Mouse (Mus musculus) liver, embryonic 13.5 days (tissue): ENCODE results near the gene Dock8. TPM values are rescaled to one million over a fixed set of nuclear protein-coding genes. Genes with fewer than 3 reads are reported as not detected.

ENCODE experiments used
- ATAC-seq: fragments of 200-750 bp; cut with Nextera tagmentation; 2 replicates; pipeline ENCODE4 v1.8.0; 2017; ENCODE audit warnings: low read depth, mild to moderate bottlenecking, moderate number of reproducible peaks, moderate library complexity
- DNase-seq: peaks from one replicate; pipeline ENCODE4 v3.0.0; 2022
- H3K27ac ChIP-seq: fragments of 300-500 bp; sonication (generic); 2 replicates; pipeline ENCODE4 v1.5.1; 2015; ENCODE audit warnings: moderate library complexity, mild to moderate bottlenecking, inconsistent platforms
- H3K27me3 ChIP-seq: fragments of 300-500 bp; sonication (generic); 2 replicates; pipeline ENCODE4 v1.6.1; 2015; ENCODE audit warnings: mild to moderate bottlenecking, inconsistent platforms
- H3K36me3 ChIP-seq: fragments of 300-500 bp; sonication (generic); 2 replicates; pipeline ENCODE4 v1.6.1; 2015; ENCODE audit warnings: mild to moderate bottlenecking, inconsistent platforms
- H3K4me1 ChIP-seq: fragments of 300-500 bp; sonication (generic); replicated peaks from 2 replicates; pipeline ENCODE4 v1.6.1; 2015; ENCODE audit warnings: inconsistent platforms
- H3K4me2 ChIP-seq: fragments of 300-500 bp; sonication (generic); 2 replicates; pipeline ENCODE4 v1.6.1; 2015; ENCODE audit warnings: inconsistent platforms, mild to moderate bottlenecking, moderate library complexity
- H3K4me3 ChIP-seq: fragments of 300-500 bp; sonication (generic); replicated peaks from 2 replicates; pipeline ENCODE4 v1.5.1; 2015; ENCODE audit warnings: mild to moderate bottlenecking, inconsistent platforms
- H3K9ac ChIP-seq: fragments of 300-500 bp; sonication (generic); 2 replicates; pipeline ENCODE4 v1.6.1; 2015; ENCODE audit warnings: mild to moderate bottlenecking, inconsistent platforms
- H3K9me3 ChIP-seq: fragments of 300-500 bp; sonication (generic); replicated peaks from 2 replicates; pipeline ENCODE4 v1.6.1; 2016; ENCODE audit warnings: inconsistent platforms
- WGBS: fragments of 180-500 bp; shearing (Covaris S2); methylation state at CpG from one replicate; pipeline ENCODE4 v1.1.7; 2015; ENCODE audit not compliant: insufficient replicate concordance; 5-methylcytosine and 5-hydroxymethylcytosine counted together
- polyA plus RNA-seq: library from polyadenylated mRNA; unstranded; fragments of >200 nt; fragmentation: Nextera tagmentation; extraction: Ambion mirVana; gene quantifications from 2 replicates; pipeline ENCODE4 v1.2.1, GENCODE M21; 2015

Dock8 gene
- polyA plus RNA-seq, 1 experiment from 2014 or later: 6.7 TPM

DNA sequence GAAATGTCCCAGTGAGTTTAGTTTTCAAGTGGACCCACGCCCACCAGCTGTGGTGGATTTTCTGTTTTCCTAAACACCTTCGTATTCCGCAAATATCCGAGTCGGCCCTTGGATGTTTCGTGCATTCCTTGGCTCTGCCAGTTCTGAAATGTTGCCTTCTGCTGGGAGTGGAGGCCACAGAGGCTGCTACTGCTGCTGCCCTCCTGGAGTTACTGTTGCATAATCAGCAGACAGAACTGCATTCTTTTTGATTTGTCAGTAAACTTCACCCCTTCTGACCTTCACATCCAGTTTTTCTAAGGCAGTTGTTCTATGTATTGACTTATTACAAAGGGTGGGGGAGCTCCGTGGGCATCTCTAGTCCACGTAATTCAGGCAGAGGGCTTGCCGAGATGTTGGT, 97.0 kb downstream of the Dock8 start:
- Histone ChIP-seq H3K4me1 (peaks cover 29% of the 10 kb centered on the region), H3K9ac (no peak overlapping the region), H3K9me3 (no peaks in the 10 kb centered on the region), H3K27me3 (no peaks in the 10 kb centered on the region), H3K36me3 (peaks cover 17% of the 10 kb centered on the region; the same call in 1 of the 2 replicates), H3K27ac (0 out of 2 replicates have a peak overlapping the region, but pooled peaks have one; percentile 18), H3K4me2 (peak overlapping the region; percentile 32), H3K4me3 (no peak overlapping the region)
- ATAC-seq (0 out of 2 replicates have a peak, but pooled peaks have one; percentile 28), DNase-seq (no peak)
- WGBS: 70% methylated on average over 9 of the region's 9 CpGs

DNA sequence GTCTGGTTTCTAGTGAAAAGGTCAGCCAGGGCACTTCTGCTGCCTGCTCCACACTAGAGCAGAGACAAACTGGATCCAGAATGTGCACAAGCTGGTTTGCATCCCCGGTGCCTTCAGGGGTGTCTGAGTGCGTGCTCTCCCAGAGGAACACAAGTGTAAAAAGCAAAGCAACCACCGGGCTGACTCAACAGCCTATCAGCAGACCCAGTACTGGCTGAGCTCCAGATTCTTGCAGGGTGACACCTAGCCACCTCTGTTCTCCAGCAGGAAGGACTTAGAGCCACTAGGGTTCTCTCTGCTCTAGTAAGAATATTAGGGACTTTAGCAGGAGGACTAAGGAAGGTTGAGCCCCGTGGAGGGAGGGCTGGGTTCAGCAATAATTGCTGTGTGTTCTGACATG, 97.7 kb downstream of the Dock8 start:
- Histone ChIP-seq H3K27me3 (no peaks in the 10 kb centered on the region), H3K4me2 (no peak overlapping the region), H3K36me3 (peaks cover 19% of the 10 kb centered on the region), H3K4me3 (no peak overlapping the region), H3K9me3 (no peaks in the 10 kb centered on the region), H3K27ac (peak overlapping the region; percentile 18; the same call in 1 of the 2 replicates), H3K4me1 (peaks cover 29% of the 10 kb centered on the region), H3K9ac (no peak overlapping the region)
- ATAC-seq (0 out of 2 replicates have a peak, but pooled peaks have one; percentile 18), DNase-seq (no peak)
- WGBS: 53% methylated on average over 4 of the region's 4 CpGs

DNA sequence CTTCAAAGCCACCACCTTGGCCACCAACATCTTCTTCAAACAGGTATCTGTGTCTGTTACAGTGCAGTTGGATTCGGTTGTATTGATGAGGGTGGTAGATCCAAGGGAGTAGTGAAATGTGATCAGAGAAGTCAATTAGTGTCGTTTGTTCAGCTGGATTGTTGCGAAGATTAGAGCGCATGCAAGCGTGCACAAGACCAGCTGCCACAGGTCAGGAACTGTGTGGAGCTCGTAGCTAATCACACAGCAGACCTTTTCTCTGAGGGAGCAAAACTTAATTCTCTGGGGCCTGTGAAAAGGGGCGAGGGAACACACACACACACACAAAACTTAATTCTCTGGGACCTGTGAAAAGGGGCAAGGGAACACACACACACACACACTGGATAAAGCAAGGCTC, 98.2 kb downstream of the Dock8 start:
- peaks cover 29% of the 10 kb centered on the region for H3K4me1 ChIP-seq
- 66% methylated on average over 7 of the region's 7 CpGs for whole genome bisulfite sequencing
- no peak overlapping the region for H3K9ac ChIP-seq
- H3K27me3 ChIP-seq: no peaks in the 10 kb centered on the region
- no peak overlapping the region for H3K27ac ChIP-seq
- DNase-seq (no peak), ATAC-seq (no peak)
- H3K36me3 ChIP-seq: peaks cover 17% of the 10 kb centered on the region
- no peak overlapping the region for H3K4me3 ChIP-seq
- H3K9me3 ChIP-seq: no peaks in the 10 kb centered on the region
- no peak overlapping the region for H3K4me2 ChIP-seq

DNA sequence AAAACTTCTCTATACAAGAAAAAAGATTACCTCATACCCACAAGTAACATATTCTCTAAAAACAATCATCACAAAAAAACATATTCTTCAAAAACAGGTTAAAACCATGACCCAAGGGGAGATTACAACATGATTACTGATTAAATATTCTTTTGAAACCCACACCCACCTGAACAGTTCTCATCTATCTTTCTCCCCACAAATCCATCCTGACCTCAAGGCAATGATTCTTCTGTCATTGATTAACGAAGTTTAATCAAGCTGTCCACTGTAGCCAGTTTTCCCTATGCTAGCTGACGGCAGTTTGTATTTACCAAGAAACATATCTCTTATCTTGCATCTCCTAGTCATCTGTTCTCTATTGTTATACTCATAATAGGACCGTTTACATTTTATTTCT, 98.6 kb downstream of the Dock8 start:
- no peaks in the 10 kb centered on the region for H3K9me3 ChIP-seq
- H3K27me3 ChIP-seq: no peaks in the 10 kb centered on the region
- no peak overlapping the region for H3K4me2 ChIP-seq
- no peak overlapping the region for H3K9ac ChIP-seq
- H3K4me1 ChIP-seq: peaks cover 27% of the 10 kb centered on the region
- no peak overlapping the region for H3K27ac ChIP-seq
- 63% methylated on average over 3 of the region's 3 CpGs for WGBS
- DNase-seq (no peak), ATAC-seq (no peak)
- H3K4me3 ChIP-seq: no peak overlapping the region
- H3K36me3 ChIP-seq: peaks cover 21% of the 10 kb centered on the region

DNA sequence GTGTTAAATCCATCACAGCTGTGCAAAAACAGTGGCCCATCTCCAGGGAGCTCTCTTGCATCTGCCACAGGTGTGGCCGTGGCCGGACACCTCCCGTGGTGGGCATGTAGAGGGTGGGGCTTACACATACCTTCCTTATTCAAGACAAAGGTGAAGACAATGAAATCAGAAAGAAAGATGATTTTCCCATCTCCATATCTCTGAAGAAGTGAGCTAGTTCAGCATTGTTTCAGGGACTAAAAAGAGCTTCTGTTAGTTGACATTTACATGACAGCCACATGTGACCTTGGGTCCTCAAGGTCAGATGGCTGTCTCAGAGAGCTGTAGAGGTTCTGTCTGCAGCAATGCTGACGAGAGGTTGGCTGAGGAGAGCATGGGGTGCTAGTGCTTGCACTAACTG, 99.6 kb downstream of the Dock8 start:
- Histone ChIP-seq H3K27me3 (no peaks in the 10 kb centered on the region), H3K9ac (no peak overlapping the region), H3K36me3 (peaks cover 28% of the 10 kb centered on the region), H3K4me3 (no peak overlapping the region), H3K27ac (no peak overlapping the region), H3K4me2 (no peak overlapping the region), H3K4me1 (peaks cover 25% of the 10 kb centered on the region), H3K9me3 (no peaks in the 10 kb centered on the region)
- no peak for DNase-seq
- WGBS: 76% methylated on average over 4 of the region's 4 CpGs
- ATAC-seq: no peak

DNA sequence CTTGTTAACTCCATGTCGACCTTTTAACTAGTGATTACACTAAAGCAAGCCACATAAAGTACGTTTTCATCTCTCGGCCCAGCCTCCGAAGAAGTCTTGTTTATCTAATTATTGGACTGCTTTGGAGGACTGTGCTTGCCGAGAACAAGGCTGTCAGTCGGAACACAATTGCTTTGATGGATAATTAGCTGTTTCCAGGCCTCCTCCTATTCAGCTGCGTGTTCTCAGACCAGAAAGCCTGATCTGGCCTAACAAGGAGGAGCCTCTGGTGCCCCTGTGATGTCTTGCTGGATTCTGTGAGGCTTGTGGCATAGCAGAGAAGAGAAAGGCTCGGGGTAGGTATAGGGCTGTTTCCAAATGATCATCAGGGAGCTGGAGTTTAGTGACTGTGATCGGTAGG, 106.3 kb downstream of the Dock8 start:
- Histone ChIP-seq H3K4me3 (no peak overlapping the region), H3K27ac (no peak overlapping the region), H3K27me3 (no peaks in the 10 kb centered on the region), H3K4me2 (no peak overlapping the region), H3K9me3 (no peaks in the 10 kb centered on the region), H3K36me3 (peaks cover 39% of the 10 kb centered on the region), H3K9ac (no peak overlapping the region), H3K4me1 (peaks cover 7% of the 10 kb centered on the region; the same call in 1 of the 2 replicates)
- DNase-seq: no peak
- WGBS: 54% methylated on average over 9 of the region's 9 CpGs
- no peak for ATAC-seq

DNA sequence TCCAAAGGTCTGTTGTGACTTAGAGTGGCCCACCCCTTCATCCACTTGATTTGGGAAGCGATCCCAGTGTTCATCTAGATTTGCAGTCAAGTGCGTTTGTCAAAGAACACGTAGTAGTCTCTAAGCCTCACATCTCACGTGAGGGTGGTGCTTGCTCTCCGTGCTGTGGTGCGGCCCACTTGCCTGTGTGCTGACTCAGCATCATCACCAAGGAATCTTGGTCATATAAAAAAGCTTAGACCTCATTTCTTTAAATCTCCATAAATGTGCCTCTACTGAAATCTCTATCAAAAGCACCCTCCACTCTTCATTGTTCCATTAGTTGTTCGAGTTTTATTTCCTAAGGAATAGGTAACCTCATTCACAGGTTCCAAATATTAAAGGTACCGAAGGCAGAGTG, 107.0 kb downstream of the Dock8 start:
- Histone ChIP-seq H3K27ac (no peak overlapping the region), H3K4me3 (no peak overlapping the region), H3K36me3 (peaks cover 34% of the 10 kb centered on the region), H3K4me1 (peaks cover 7% of the 10 kb centered on the region; the same call in 1 of the 2 replicates), H3K9me3 (no peaks in the 10 kb centered on the region), H3K9ac (no peak overlapping the region), H3K4me2 (no peak overlapping the region), H3K27me3 (no peaks in the 10 kb centered on the region)
- ATAC-seq (no peak), DNase-seq (no peak)
- 81% methylated on average over 8 of the region's 8 CpGs for WGBS

DNA sequence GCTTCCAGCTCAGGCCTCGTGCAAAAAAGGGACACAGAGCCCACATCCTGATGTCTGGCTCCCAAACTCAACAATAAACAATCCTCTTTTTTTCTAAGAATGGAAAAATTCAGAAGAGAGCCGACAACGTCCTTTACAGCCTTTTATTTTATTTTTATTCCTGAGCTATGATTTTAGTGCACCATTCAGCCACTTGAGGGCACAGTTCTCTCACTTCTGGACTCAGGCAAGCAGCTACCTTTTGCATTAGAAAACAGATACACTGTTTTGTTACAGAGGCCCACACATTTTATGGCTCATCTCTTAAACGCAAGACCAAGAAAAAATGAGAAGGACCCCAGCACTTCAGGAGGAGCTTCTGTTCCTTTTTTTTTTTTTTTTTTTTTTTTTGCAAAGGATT, 108.1 kb downstream of the Dock8 start:
- H3K4me1 ChIP-seq: peaks cover 7% of the 10 kb centered on the region; the same call in 1 of the 2 replicates
- DNase-seq (no peak), ATAC-seq (no peak)
- H3K9ac ChIP-seq: no peak overlapping the region
- H3K9me3 ChIP-seq: no peaks in the 10 kb centered on the region
- no peaks in the 10 kb centered on the region for H3K27me3 ChIP-seq
- H3K36me3 ChIP-seq: peaks cover 28% of the 10 kb centered on the region
- WGBS: 64% methylated on average over 4 of the region's 4 CpGs
- H3K4me2 ChIP-seq: no peak overlapping the region
- H3K27ac ChIP-seq: no peak overlapping the region
- H3K4me3 ChIP-seq: no peak overlapping the region

DNA sequence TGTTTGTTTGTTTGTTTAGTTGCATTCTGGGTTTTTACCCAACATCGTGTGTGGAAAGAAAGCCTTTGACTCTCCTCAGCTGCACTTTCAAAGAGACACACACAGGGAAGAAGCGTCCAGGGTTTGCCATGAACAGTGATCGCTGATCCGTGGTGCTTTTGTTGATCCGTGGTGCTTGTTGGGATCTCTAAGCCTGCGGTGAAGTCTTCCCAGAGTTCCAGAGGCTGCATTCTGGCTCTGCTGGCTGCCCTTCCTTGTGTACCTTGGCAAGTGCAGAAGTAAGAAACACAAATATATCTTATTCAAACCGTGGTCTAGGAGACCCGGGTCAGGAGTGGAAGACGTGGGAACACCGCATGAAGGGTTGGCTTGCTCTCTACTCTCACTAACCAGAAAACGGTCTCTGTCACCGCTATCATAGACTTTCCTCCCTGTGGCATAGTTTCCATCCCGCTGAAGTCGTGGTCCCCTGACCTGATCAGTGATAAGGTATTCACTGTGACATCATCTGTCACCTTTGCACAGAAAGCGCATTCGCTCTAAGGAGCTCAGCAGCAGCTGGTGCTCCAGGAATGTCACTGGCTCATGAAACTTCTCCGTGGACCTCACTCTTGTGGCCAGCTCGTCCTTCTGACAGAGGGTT, 112.4 kb downstream of the Dock8 start:
- Histone ChIP-seq H3K9me3 (no peaks in the 10 kb centered on the region), H3K27me3 (no peaks in the 10 kb centered on the region), H3K4me3 (no peak overlapping the region), H3K36me3 (peaks cover 4% of the 10 kb centered on the region; the same call in 1 of the 2 replicates), H3K27ac (no peak overlapping the region), H3K4me2 (no peak overlapping the region), H3K4me1 (no peaks in the 10 kb centered on the region), H3K9ac (no peak overlapping the region)
- DNase-seq: no peak
- no peak for ATAC-seq
- WGBS: 71% methylated on average over 18 of the region's 18 CpGs

DNA sequence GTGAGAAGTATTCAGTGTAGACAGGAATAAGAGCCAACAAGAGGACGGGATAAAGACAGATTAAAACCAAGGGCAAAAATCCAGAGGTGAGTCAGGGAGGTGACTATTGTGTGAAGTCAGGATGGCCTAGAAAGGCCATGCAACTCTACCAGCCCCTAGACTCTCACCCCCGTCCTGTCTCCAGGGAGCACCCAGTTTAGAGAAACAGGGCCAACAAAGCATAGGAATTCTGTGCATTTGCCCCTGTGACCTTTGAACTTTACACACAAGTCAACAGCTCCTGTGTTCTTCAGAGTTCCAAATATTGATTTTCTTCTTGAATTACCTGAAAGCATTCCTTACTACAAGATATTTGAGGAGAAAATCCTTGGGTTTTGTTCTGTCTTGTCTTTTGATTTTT, 117.6 kb downstream of the Dock8 start:
- Histone ChIP-seq H3K4me2 (no peak overlapping the region), H3K4me1 (no peaks in the 10 kb centered on the region), H3K4me3 (no peak overlapping the region), H3K36me3 (peaks cover 23% of the 10 kb centered on the region), H3K9me3 (no peaks in the 10 kb centered on the region), H3K27ac (no peak overlapping the region), H3K9ac (no peak overlapping the region), H3K27me3 (no peaks in the 10 kb centered on the region)
- WGBS: 53% methylated on average over 2 of the region's 2 CpGs
- DNase-seq (no peak), ATAC-seq (no peak)

DNA sequence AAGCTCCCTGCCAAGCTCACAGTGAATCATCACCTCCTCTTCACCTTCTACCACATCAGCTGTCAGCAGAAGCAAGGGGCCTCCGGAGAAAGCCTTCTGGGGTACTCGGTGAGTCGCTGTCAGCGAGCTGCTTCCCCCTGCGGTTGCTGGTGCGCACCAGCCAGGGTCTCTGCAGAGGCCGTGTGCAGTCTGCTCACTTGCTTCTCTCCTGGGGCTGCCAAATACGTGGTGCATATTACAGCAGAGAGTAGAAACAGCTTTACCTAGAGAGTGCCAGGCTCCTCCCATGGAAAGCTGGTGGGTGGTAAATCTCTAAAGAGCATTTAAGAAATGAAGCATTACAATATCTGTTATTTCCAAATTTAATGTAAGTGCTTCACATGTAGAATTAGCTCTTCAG, 123.1 kb downstream of the Dock8 start:
- Histone ChIP-seq H3K9ac (no peak overlapping the region), H3K4me3 (no peak overlapping the region), H3K36me3 (peaks cover 25% of the 10 kb centered on the region), H3K4me2 (no peak overlapping the region), H3K9me3 (no peaks in the 10 kb centered on the region), H3K27ac (no peak overlapping the region), H3K4me1 (no peaks in the 10 kb centered on the region), H3K27me3 (no peaks in the 10 kb centered on the region)
- DNase-seq: no peak
- 49% methylated on average over 8 of the region's 8 CpGs for WGBS
- no peak for ATAC-seq

DNA sequence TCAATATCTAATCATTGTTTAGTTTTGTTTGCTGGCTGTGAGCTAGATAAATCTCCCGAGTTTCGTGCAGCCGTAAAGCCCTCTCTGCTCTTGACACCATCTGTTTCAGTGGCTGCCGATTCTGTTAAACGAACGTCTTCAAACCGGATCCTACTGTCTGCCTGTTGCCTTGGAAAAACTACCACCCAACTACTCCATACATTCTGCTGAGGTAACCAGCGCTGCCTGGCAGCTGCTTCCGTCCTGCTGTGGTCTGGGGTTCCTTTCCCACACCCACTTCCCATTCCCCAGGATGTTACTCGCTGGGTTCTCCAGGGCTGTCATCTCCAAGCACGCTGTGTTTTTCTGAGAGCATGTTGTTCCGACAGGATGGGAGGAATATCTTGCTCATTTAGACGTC, 123.7 kb downstream of the Dock8 start:
- Histone ChIP-seq H3K27me3 (no peaks in the 10 kb centered on the region), H3K4me3 (no peak overlapping the region), H3K4me2 (no peak overlapping the region), H3K9me3 (no peaks in the 10 kb centered on the region), H3K4me1 (no peaks in the 10 kb centered on the region), H3K27ac (no peak overlapping the region), H3K36me3 (peaks cover 25% of the 10 kb centered on the region), H3K9ac (no peak overlapping the region)
- 54% methylated on average over 13 of the region's 13 CpGs for WGBS
- DNase-seq (no peak), ATAC-seq (no peak)
